Mouse (Mus musculus) layer of hippocampus, postnatal 25 days (tissue): ENCODE data around the gene Dyrk2. TPM values are rescaled to one million over a fixed set of nuclear protein-coding genes. Genes with fewer than 3 reads are reported as not detected.

Source experiments
- DNase-seq, 2 experiments: peaks; one replicate each; pipeline ENCODE4 v3.0.0; 2022; ENCODE audit warnings: mixed read lengths in 2 of 2, low spot score in 1 of 2; ENCODE audit errors: extremely low spot score in 1 of 2
- total RNA-seq, 2 experiments: library from RNA; stranded (reverse); gene quantifications; 2 replicates each; pipeline ENCODE4 v1.2.3; 2021

Gene Dyrk2
- total RNA-seq, 2 experiments from 2014 or later: 53.1 to 63.3 TPM

GRCm38 (mm10) chr10:118848501-118848900 is 21.5 kb downstream of the Dyrk2 start:
- no peak for DNase-seq

- no peak for DNase-seq
These were observed 22.9 kb downstream of the Dyrk2 start for GRCm38 (mm10) chr10:118846991-118847545.

- DNase-seq: no peak
These were observed 29.4 kb downstream of the Dyrk2 start for GRCm38 (mm10) chr10:118840598-118840997.

- DNase-seq: no peak
These were observed 30.5 kb downstream of the Dyrk2 start for GRCm38 (mm10) chr10:118839343-118840141.

GRCm38 (mm10) chr10:118837636-118838035 is 32.4 kb downstream of the Dyrk2 start:
- no peak for DNase-seq

GRCm38 (mm10) chr10:118831190-118831589 is 38.8 kb downstream of the Dyrk2 start:
- DNase-seq: no peak

GRCm38 (mm10) chr10:118829641-118830040 is 40.4 kb downstream of the Dyrk2 start:
- no peak for DNase-seq

- no peak for DNase-seq
These were observed 42.9 kb downstream of the Dyrk2 start for GRCm38 (mm10) chr10:118827116-118827515.

GRCm38 (mm10) chr10:118824830-118825229 is 45.2 kb downstream of the Dyrk2 start:
- peak in 1 of 2 experiments; percentile 9 for DNase-seq

- peak; percentile 38 to 53 for DNase-seq
These were observed 49.1 kb downstream of the Dyrk2 start for GRCm38 (mm10) chr10:118820901-118821300.

GRCm38 (mm10) chr10:118819846-118820245 is 50.2 kb downstream of the Dyrk2 start:
- no peak for DNase-seq

- no peak for DNase-seq
These were observed 52.9 kb downstream of the Dyrk2 start for GRCm38 (mm10) chr10:118817089-118817488.

- no peak for DNase-seq
These were observed 58.1 kb downstream of the Dyrk2 start for GRCm38 (mm10) chr10:118811945-118812344.

GRCm38 (mm10) chr10:118810908-118811711 is 58.9 kb downstream of the Dyrk2 start:
- DNase-seq: no peak
